Mouse (Mus musculus) ES-Bruce4 (cell line): Measurements from ENCODE around the gene Cotl1.

Experiments used
- EP300 ChIP-seq: IDR thresholded peaks from 2 replicates; pipeline ENCODE4 v1.6.1; 2011; ENCODE audit warnings: low read depth, low read length; ENCODE audit not compliant: insufficient read depth
- POLR2A ChIP-seq: IDR thresholded peaks from one replicate; pipeline ENCODE4 v1.8.1; 2011; ENCODE audit warnings: low read length; ENCODE audit not compliant: insufficient read depth

DNA sequence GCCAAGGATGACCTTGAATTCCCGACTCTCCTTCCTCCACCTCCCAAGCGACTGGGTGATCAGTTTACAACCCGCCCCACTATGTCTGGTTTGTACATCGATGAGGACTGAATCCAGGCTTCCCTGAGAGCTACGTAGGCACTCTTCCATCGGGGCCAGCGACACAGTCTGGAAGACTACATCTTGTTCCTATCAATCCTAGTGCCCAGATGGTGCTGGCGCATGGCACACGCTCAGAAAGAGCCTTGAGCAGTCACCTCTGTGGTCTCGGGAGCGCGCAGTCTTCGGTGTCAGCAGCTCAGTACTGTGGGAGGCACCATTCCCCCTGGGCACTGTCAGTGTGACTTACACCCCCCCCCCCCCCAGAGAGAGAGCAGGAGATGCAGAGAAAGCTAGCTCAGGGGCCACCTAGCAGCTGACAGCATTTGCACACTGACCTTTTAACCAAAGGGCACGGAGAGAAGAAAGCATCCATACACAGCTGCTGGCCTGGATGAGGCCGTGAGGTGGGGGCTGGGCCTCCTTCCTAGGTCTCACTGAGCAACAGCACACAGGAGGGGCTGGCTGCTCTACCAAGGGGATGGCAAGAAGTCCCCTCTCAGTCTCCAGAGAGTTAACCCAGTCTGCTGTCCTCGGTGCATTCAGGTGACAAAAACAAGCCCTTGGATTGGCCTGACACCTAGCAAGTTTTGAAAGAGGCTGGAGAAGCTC, 10.3 kb downstream of the Cotl1 start:
- TF ChIP-seq POLR2A (no peak), EP300 (0 out of 2 replicates have a peak, but pooled peaks have one; percentile 70)
